Mouse (Mus musculus) erythroblast, embryonic 14.5 days (primary cell): ENCODE results near the gene Birc2. TPM values are rescaled to one million over a fixed set of nuclear protein-coding genes. Genes with fewer than 3 reads are reported as not detected.
A peak's percentile ranks its signal among the peaks of the same experiment; 100 is the strongest.

Source experiments
- H3K27me3 ChIP-seq: 2 replicates; pipeline ENCODE4 v1.6.1; 2012; ENCODE audit warnings: inconsistent platforms; ENCODE audit not compliant: control insufficient read depth
- H3K36me3 ChIP-seq: 2 replicates; pipeline ENCODE4 v1.6.1; 2012; ENCODE audit warnings: mild to moderate bottlenecking, inconsistent platforms; ENCODE audit not compliant: control insufficient read depth
- H3K4me1 ChIP-seq: 2 replicates; pipeline ENCODE4 v1.6.1; 2012; ENCODE audit warnings: inconsistent platforms; ENCODE audit not compliant: control insufficient read depth
- H3K4me3 ChIP-seq: replicated peaks from 2 replicates; pipeline ENCODE3; 2012; ENCODE audit warnings: moderate library complexity, mild to moderate bottlenecking, inconsistent platforms
- H3K9me3 ChIP-seq: 2 replicates; pipeline ENCODE4 v1.6.1; 2012; ENCODE audit warnings: low read length, inconsistent platforms, mixed read lengths; ENCODE audit not compliant: control insufficient read depth
- GATA1 ChIP-seq: IDR thresholded peaks from 2 replicates; pipeline ENCODE4 v1.6.1; 2012; ENCODE audit warnings: low read length, inconsistent platforms, mixed read lengths
- TAL1 ChIP-seq: IDR thresholded peaks from 3 replicates; pipeline ENCODE4 v1.6.1; 2012; ENCODE audit warnings: low read length, inconsistent platforms, mixed read lengths
- polyA plus RNA-seq: library from polyadenylated mRNA; stranded (reverse); fragments of >175 nt; gene quantifications from 2 replicates; pipeline ENCODE4 v1.2.3, GENCODE M21; 2012

Gene Birc2
- polyA plus RNA-seq, 1 experiment: 0.47 TPM

- H3K4me3 ChIP-seq: no peak overlapping the region
- TF ChIP-seq GATA1 (no peak), TAL1 (no peak)
- peaks cover 3% of the 10 kb centered on the region; the same call in 1 of the 2 replicates for H3K4me1 ChIP-seq
- H3K27me3 ChIP-seq: no peaks in the 10 kb centered on the region
- no peaks in the 10 kb centered on the region for H3K9me3 ChIP-seq
- H3K36me3 ChIP-seq: peaks cover 10% of the 10 kb centered on the region
Observed at GRCm38 (mm10) chr9:7851841-7852240, 15.0 kb upstream of the Birc2 start.

- peaks cover 7% of the 10 kb centered on the region for H3K36me3 ChIP-seq
- TF ChIP-seq TAL1 (no peak), GATA1 (no peak)
- H3K27me3 ChIP-seq: no peaks in the 10 kb centered on the region
- H3K9me3 ChIP-seq: no peaks in the 10 kb centered on the region
- H3K4me3 ChIP-seq: no peak overlapping the region
- peaks cover 3% of the 10 kb centered on the region; the same call in 1 of the 2 replicates for H3K4me1 ChIP-seq
Observed at GRCm38 (mm10) chr9:7848191-7848590, 11.3 kb upstream of the Birc2 start.

GRCm38 (mm10) chr9:7846667-7847199, 9.9 kb upstream of the Birc2 start:
- Histone ChIP-seq H3K27me3 (no peaks in the 10 kb centered on the region), H3K9me3 (no peaks in the 10 kb centered on the region), H3K36me3 (peaks cover 4% of the 10 kb centered on the region), H3K4me1 (no peaks in the 10 kb centered on the region), H3K4me3 (no peak overlapping the region)
- TF ChIP-seq TAL1 (no peak), GATA1 (no peak)

GRCm38 (mm10) chr9:7845216-7845895, 8.5 kb upstream of the Birc2 start:
- no peaks in the 10 kb centered on the region for H3K4me1 ChIP-seq
- H3K4me3 ChIP-seq: no peak overlapping the region
- TF ChIP-seq TAL1 (no peak), GATA1 (no peak)
- no peaks in the 10 kb centered on the region for H3K9me3 ChIP-seq
- peaks cover 4% of the 10 kb centered on the region for H3K36me3 ChIP-seq
- no peaks in the 10 kb centered on the region for H3K27me3 ChIP-seq

GRCm38 (mm10) chr9:7841221-7841620, 4.4 kb upstream of the Birc2 start:
- TF ChIP-seq GATA1 (no peak), TAL1 (no peak)
- Histone ChIP-seq H3K9me3 (no peaks in the 10 kb centered on the region), H3K4me3 (no peak overlapping the region), H3K4me1 (peaks cover 15% of the 10 kb centered on the region), H3K27me3 (no peaks in the 10 kb centered on the region), H3K36me3 (no peaks in the 10 kb centered on the region)

GRCm38 (mm10) chr9:7837806-7838440, 1.1 kb upstream of the Birc2 start:
- TF ChIP-seq TAL1 (no peak), GATA1 (no peak)
- H3K4me3 ChIP-seq: peak overlapping the region; percentile 94
- H3K27me3 ChIP-seq: no peaks in the 10 kb centered on the region
- peaks cover 21% of the 10 kb centered on the region for H3K36me3 ChIP-seq
- H3K9me3 ChIP-seq: no peaks in the 10 kb centered on the region
- peaks cover 35% of the 10 kb centered on the region for H3K4me1 ChIP-seq

- peaks cover 31% of the 10 kb centered on the region for H3K36me3 ChIP-seq
- no peaks in the 10 kb centered on the region for H3K27me3 ChIP-seq
- H3K4me1 ChIP-seq: peaks cover 45% of the 10 kb centered on the region
- no peak for TF ChIP-seq TAL1
- no peak for TF ChIP-seq GATA1
- no peaks in the 10 kb centered on the region for H3K9me3 ChIP-seq
- peak overlapping the region; percentile 94 for H3K4me3 ChIP-seq
Observed at GRCm38 (mm10) chr9:7836331-7836730, 533 bp downstream of the Birc2 start.

GRCm38 (mm10) chr9:7835302-7835701, 1.6 kb downstream of the Birc2 start:
- no peak for TF ChIP-seq GATA1
- TF ChIP-seq TAL1: no peak
- peaks cover 53% of the 10 kb centered on the region for H3K4me1 ChIP-seq
- H3K27me3 ChIP-seq: no peaks in the 10 kb centered on the region
- H3K9me3 ChIP-seq: no peaks in the 10 kb centered on the region
- peak overlapping the region; percentile 94 for H3K4me3 ChIP-seq
- peaks cover 31% of the 10 kb centered on the region for H3K36me3 ChIP-seq

GRCm38 (mm10) chr9:7833421-7833820, 3.4 kb downstream of the Birc2 start:
- H3K9me3 ChIP-seq: no peaks in the 10 kb centered on the region
- H3K4me3 ChIP-seq: peak overlapping the region; percentile 24
- H3K27me3 ChIP-seq: no peaks in the 10 kb centered on the region
- peaks cover 33% of the 10 kb centered on the region for H3K36me3 ChIP-seq
- peaks cover 67% of the 10 kb centered on the region for H3K4me1 ChIP-seq
- TF ChIP-seq GATA1: no peak
- TF ChIP-seq TAL1: no peak
